Mouse (Mus musculus): ENCODE results near the gene Nhsl1. TPM values are rescaled to one million over a fixed set of nuclear protein-coding genes. Genes with fewer than 3 reads are reported as not detected.

Gene Nhsl1
- polyA plus RNA-seq, 2 experiments: 0.50 to 0.64 TPM

DNA sequence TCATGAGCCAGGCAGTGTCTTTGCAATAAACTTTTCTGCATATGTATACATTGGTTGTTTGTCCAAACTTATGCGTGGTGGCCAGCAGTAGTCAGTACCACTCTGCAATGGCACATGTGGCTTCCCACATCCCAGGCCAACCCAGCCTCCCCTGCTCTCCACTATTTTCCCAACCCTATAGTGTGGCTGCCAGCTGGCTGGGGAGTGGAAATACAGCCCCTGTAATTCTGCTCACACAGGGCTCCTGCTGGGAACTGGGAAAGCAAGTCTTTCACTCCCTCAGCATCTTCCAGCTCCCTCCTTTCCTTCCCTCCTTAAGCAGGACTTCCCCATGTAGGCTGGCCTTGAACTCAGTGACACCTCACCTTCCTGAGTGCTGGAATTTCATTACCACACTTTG is 3.7 kb upstream of the Nhsl1 start:
- Histone ChIP-seq H3K36me3 (replicated peaks; ENCODE audit: control insufficient read depth, insufficient read depth, low read depth) (no peaks in the 10 kb centered on the region), H3K4me1 (replicated peaks; ENCODE audit: control insufficient read depth in 2 of 2, insufficient read depth in 2 of 2, low read length in 1 of 2) (no peaks in the 10 kb centered on the region), H3K9me3 (ENCODE audit: control insufficient read depth, low read length) (no peaks in the 10 kb centered on the region), H3K27me3 (ENCODE audit: control insufficient read depth, insufficient read depth, low read length) (peaks cover 24% of the 10 kb centered on the region), H3K9ac (replicated peaks) (no peak overlapping the region), H3K4me2 (ENCODE audit: low read depth) (no peak overlapping the region), H3K4me3 (ENCODE audit: insufficient read depth in 1 of 2, low read depth in 2 of 2, low read length in 2 of 2) (no peak overlapping the region), H3K27ac (no peak overlapping the region)
- no peak for DNase-seq (ENCODE audit: low read depth in 3 of 3, low spot score in 3 of 3)
- no peak for ATAC-seq (ENCODE audit: insufficient read depth)
- 86% methylated on average over 1 of the region's 1 CpGs for WGBS (ENCODE audit: insufficient replicate concordance)
- TF ChIP-seq CTCF (IDR thresholded peaks at IDR 0.05; ENCODE audit: low read depth) (no peak), EP300 (IDR thresholded peaks at IDR 0.05; ENCODE audit: low read depth) (no peak)

DNA sequence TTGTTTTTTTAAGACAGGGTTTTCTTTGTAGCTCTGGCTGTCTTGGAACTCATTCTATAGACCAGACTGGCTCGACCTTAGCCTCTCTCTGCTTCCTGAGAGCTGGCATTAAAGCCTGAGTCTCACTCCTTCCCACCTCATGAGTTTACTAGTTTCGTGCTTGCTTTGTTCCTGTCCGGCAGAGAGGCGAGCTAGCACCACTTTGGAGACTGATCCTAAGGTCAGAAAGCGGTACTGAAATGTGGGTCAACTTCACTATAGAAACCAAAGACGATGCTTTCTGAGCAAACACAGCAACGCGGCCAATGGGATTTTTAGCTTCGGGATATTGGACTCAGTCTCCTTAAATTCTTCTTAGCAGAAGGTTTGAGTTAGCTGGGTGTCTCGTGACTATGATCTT is 1.3 kb upstream of the Nhsl1 start:
- Histone ChIP-seq H3K27ac (no peak overlapping the region), H3K9ac (replicated peaks) (no peak overlapping the region), H3K36me3 (replicated peaks; ENCODE audit: control insufficient read depth, insufficient read depth, low read depth) (no peaks in the 10 kb centered on the region), H3K27me3 (ENCODE audit: control insufficient read depth, insufficient read depth, low read length) (peaks cover 24% of the 10 kb centered on the region), H3K4me2 (ENCODE audit: low read depth) (peak overlapping the region; percentile 55), H3K4me1 (replicated peaks; ENCODE audit: control insufficient read depth in 2 of 2, insufficient read depth in 2 of 2, low read length in 1 of 2) (no peaks in the 10 kb centered on the region), H3K4me3 (ENCODE audit: insufficient read depth in 1 of 2, low read depth in 2 of 2, low read length in 2 of 2) (no peak overlapping the region), H3K9me3 (ENCODE audit: control insufficient read depth, low read length) (no peaks in the 10 kb centered on the region)
- DNase-seq (ENCODE audit: low read depth in 3 of 3, low spot score in 3 of 3): no peak
- ATAC-seq (ENCODE audit: insufficient read depth): no peak
- WGBS (ENCODE audit: insufficient replicate concordance): 27% methylated on average over 10 of the region's 10 CpGs
- TF ChIP-seq EP300 (IDR thresholded peaks at IDR 0.05; ENCODE audit: low read depth) (no peak), CTCF (IDR thresholded peaks at IDR 0.05; ENCODE audit: low read depth) (no peak)

DNA sequence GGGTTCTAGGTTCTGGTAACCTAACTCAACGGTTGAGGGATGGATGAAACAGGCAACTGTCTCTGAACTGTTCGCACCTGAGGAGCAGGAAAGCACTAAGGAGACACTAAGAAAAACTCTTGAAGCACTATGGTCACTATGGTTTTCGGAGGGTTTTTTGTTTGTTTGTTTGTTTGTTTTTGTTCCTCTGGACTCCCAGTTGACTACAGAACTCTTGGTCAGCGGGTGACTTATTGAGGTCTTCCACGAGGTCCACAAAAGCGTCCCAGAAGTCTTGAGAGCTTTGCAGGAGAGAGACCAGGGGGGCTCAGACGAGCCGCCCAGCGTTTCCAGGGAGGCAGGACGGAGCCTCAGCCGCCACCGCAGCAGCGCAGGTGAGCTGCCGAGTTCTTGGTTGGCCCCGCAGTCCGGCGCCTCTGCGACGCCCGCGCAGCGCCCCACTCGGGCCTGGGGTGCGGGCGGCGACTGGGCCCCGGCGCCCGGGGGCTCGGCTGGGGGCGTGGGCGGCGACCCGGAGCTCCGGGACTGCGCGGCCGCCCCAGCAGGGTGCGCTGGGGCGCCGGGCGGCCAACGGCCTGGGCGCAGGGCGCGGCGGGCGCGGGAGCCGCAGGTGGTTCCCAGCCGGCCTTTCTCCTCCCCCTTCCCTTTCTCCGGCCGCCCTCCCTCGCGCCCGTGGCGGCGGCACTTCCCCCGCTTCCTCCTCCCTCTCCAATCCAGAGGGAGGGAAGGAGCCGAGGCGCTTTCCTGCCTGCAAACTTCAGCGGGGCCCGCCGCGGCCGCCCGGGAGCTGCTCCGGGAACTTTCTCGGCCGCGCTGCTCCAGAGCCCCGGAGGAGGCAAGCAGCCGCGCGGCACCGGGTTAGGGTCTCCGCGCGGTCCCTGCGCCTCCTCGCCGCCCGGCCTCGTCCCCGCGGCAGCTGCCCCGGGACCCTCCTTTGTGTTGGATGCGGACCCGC is 547 bp upstream of the Nhsl1 start:
- 2% methylated on average over 59 of the region's 89 CpGs for WGBS (ENCODE audit: insufficient replicate concordance)
- Histone ChIP-seq H3K9ac (replicated peaks) (no peak overlapping the region; the same call in 1 of the 2 replicates), H3K27ac (no peak overlapping the region), H3K4me3 (ENCODE audit: insufficient read depth in 1 of 2, low read depth in 2 of 2, low read length in 2 of 2) (peak overlapping the region; percentile 53 to 56), H3K4me2 (ENCODE audit: low read depth) (peak overlapping the region; percentile 55), H3K9me3 (ENCODE audit: control insufficient read depth, low read length) (no peaks in the 10 kb centered on the region), H3K4me1 (replicated peaks; ENCODE audit: control insufficient read depth in 2 of 2, insufficient read depth in 2 of 2, low read length in 1 of 2) (no peaks in the 10 kb centered on the region), H3K36me3 (replicated peaks; ENCODE audit: control insufficient read depth, insufficient read depth, low read depth) (no peaks in the 10 kb centered on the region), H3K27me3 (ENCODE audit: control insufficient read depth, insufficient read depth, low read length) (peaks cover 24% of the 10 kb centered on the region)
- ATAC-seq (ENCODE audit: insufficient read depth): peak; percentile 68
- TF ChIP-seq CTCF (IDR thresholded peaks at IDR 0.05; ENCODE audit: low read depth) (no peak), EP300 (IDR thresholded peaks at IDR 0.05; ENCODE audit: low read depth) (no peak)
- peak in 1 of 3 experiments; percentile 3 for DNase-seq (ENCODE audit: low read depth in 3 of 3, low spot score in 3 of 3)

DNA sequence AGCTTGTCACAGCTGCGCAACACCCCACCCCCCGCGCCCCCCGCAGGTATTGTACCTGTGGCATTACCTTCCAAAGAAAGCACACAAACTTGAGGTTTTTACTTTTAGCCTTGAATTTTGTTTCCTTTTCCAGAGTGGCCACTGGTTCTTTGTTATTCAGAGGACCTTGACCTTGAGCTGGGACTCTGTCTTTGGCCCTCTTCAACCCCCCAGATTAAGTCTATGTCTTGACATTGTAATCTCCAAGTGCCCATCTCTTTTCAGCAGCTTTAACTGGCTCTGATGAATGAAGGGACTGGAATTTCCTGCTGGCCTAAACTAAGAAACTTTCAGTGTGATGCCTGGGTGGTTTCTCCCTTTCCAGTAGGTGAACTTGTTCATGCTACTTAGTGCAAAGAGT is 906 bp downstream of the Nhsl1 start:
- no peak for ATAC-seq (ENCODE audit: insufficient read depth)
- no peak overlapping the region for H3K9ac ChIP-seq (replicated peaks)
- H3K9me3 ChIP-seq (ENCODE audit: control insufficient read depth, low read length): no peaks in the 10 kb centered on the region
- H3K4me1 ChIP-seq (replicated peaks; ENCODE audit: control insufficient read depth in 2 of 2, insufficient read depth in 2 of 2, low read length in 1 of 2): no peaks in the 10 kb centered on the region
- peaks cover 24% of the 10 kb centered on the region for H3K27me3 ChIP-seq (ENCODE audit: control insufficient read depth, insufficient read depth, low read length)
- H3K4me3 ChIP-seq (ENCODE audit: insufficient read depth in 1 of 2, low read depth in 2 of 2, low read length in 2 of 2): peak overlapping the region; percentile 53 to 56; a peak in 3 of 4 replicates
- WGBS (ENCODE audit: insufficient replicate concordance): 37% methylated on average over 4 of the region's 4 CpGs
- peak overlapping the region; percentile 55 for H3K4me2 ChIP-seq (ENCODE audit: low read depth)
- no peak overlapping the region for H3K27ac ChIP-seq
- no peaks in the 10 kb centered on the region for H3K36me3 ChIP-seq (replicated peaks; ENCODE audit: control insufficient read depth, insufficient read depth, low read depth)
- no peak for TF ChIP-seq EP300 (IDR thresholded peaks at IDR 0.05; ENCODE audit: low read depth)
- TF ChIP-seq CTCF (IDR thresholded peaks at IDR 0.05; ENCODE audit: low read depth): no peak
- no peak for DNase-seq (ENCODE audit: low read depth in 3 of 3, low spot score in 3 of 3)

DNA sequence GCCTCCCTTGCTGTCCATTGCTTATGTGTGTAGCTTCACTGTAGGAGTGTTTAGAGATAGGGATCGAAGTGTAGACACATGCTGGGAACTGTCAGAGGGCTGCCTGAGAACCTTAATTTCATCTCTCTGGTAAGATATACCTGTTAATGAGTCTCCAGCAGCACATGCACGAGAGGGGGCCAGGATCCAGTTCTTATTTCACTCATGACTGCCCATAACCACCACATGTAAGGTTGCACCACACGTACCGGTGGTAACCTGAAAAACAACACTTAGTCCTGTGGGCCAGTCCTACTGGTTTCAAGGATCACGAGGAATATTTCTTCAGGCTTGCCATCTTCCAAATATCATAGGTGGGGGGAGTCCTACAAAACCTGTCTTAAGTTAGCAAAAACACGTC is 3.1 kb downstream of the Nhsl1 start:
- TF ChIP-seq CTCF (IDR thresholded peaks at IDR 0.05; ENCODE audit: low read depth) (no peak), EP300 (IDR thresholded peaks at IDR 0.05; ENCODE audit: low read depth) (no peak)
- H3K4me2 ChIP-seq (ENCODE audit: low read depth): no peak overlapping the region
- no peaks in the 10 kb centered on the region for H3K4me1 ChIP-seq (replicated peaks; ENCODE audit: control insufficient read depth in 2 of 2, insufficient read depth in 2 of 2, low read length in 1 of 2)
- 55% methylated on average over 6 of the region's 6 CpGs for WGBS (ENCODE audit: insufficient replicate concordance)
- no peak overlapping the region for H3K4me3 ChIP-seq (ENCODE audit: insufficient read depth in 1 of 2, low read depth in 2 of 2, low read length in 2 of 2)
- H3K9me3 ChIP-seq (ENCODE audit: control insufficient read depth, low read length): no peaks in the 10 kb centered on the region
- no peak for DNase-seq (ENCODE audit: low read depth in 3 of 3, low spot score in 3 of 3)
- H3K27me3 ChIP-seq (ENCODE audit: control insufficient read depth, insufficient read depth, low read length): peaks cover 24% of the 10 kb centered on the region
- no peak overlapping the region for H3K9ac ChIP-seq (replicated peaks)
- no peak overlapping the region for H3K27ac ChIP-seq
- H3K36me3 ChIP-seq (replicated peaks; ENCODE audit: control insufficient read depth, insufficient read depth, low read depth): no peaks in the 10 kb centered on the region
- no peak for ATAC-seq (ENCODE audit: insufficient read depth)

Data from liver, embryonic 14.5 days (tissue).